Mouse (Mus musculus) mouse embryonic stem cell (cell line): ENCODE results near the gene Spaca6.

Experiments
- in situ Hi-C, 2 experiments: fragments of 300-500 bp; cut with MboI; formaldehyde crosslinking; loops; 1 replicate in 1 of 2; 3 replicates in 1 of 2; pipeline ENCODE4 v1.14.3; 2019 to 2020; ENCODE audit warnings: low sequenced_read_pairs in 2 of 2, low pct_unique_long_range_greater_than_20kb in 1 of 2, mixed read lengths in 1 of 2; ENCODE audit not compliant: unreplicated experiment in 1 of 2

The Spaca6 gene

DNA sequence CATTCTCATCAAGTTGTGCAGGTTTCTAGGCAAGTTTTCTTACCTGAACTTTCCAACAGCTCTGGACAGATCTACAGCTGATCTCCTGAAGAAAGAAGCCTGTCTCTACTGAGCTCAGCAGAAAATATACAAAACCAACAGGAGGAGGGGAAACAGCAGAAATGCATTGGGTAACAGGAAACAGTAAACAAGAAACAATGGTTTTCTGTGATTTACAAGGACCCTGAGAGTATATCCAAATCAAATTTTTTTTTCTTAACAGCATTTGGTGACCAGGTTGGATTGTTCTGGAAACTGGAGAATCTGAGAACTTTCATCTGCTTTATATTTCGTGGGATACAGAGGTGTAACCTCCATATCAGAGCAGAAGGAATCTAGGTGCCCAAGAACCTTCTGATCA, 56.9 kb downstream of the Spaca6 start, which contains the start of gene Fpr1:
Fpr1 (minus strand) TSS at position 101 of the 400 bp plus-strand sequence.
- in situ Hi-C loops, result loop anchor here (10.0 kb wide), 2 partner anchors 109 to 119 kb away; no protein-coding TSS in a partner anchor

DNA sequence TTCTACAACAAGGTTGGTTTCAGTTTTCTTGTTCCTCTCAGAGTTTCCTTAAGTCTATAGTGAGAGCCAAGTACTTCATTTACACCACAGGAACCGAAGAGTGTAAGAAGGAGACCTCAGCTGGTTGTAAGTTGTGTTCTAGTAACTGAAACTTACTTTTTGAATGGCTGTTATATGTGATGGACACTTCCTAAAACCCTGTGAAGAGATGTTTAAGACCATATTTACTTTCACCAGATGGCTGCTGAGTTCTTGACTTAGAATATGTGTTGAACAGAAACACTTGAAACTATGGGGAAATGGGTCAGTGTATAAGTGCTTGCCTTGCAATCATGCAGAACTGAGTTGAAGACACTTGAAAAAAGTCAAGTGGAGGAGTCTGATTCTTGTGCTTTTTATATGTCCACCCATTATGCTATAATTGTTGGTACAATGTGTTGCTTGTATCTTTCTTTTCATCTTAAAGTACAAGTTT, 60.9 kb downstream of the Spaca6 start, which contains the start of the genes Fpr2 and Fpr3:
Fpr2 (plus strand) TSS at position 51 of the 475 bp plus-strand sequence.
Fpr3 (plus strand) TSS at position 79 of the 475 bp plus-strand sequence.
- in situ Hi-C loops, result loop anchor here (10.0 kb wide), 2 partner anchors 113 to 123 kb away; no protein-coding TSS in a partner anchor

DNA sequence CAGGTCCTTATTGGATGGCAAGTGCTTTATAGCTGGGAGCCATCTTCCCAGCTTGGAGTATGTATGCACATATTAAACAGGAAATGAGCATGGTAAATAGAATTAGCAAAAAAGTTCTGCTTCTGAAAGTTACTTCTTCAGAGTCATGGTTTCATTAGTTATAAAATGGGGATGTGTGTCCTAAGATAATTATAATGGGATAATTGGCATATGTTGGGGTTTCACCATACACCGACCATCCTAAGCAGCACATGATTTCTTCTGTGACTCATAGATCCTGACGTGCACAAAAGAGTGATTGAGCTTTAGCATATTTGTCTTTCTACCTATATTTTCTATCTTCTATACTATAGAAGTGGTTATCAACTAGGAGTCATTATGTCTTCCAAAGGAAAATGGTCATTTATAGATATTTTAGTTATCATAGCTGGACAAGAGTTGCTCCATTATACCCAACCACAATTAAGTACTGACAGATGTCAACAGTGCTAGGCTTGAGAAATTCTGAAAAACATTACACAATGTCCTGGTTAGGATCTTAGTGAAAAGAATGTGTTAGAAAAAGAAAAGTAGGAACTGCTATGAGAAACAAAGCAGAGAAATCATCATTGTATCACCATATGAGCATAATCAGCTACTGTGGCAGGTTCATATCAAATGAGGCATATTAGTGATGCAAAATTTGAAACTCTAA, 62.9 kb downstream of the Spaca6 start:
- in situ Hi-C loops, result loop anchor here (10.0 kb wide), 2 partner anchors 115 to 125 kb away; no protein-coding TSS in a partner anchor
